Mouse (Mus musculus) hindbrain, embryonic 16.5 days (tissue): ENCODE data around the gene Ndufb10. TPM values are rescaled to one million over a fixed set of nuclear protein-coding genes. Genes with fewer than 3 reads are reported as not detected.

ENCODE experiments used
- ATAC-seq: fragments of 200-750 bp; cut with Nextera tagmentation; 2 replicates; pipeline ENCODE4 v1.8.0; 2017; ENCODE audit warnings: moderate TSS enrichment, moderate library complexity
- H3K27ac ChIP-seq: fragments of 300-500 bp; sonication (generic); 2 replicates; pipeline ENCODE4 v1.5.1; 2014; ENCODE audit warnings: low read depth, mild to moderate bottlenecking, control low read depth, low read length, moderate library complexity
- H3K27me3 ChIP-seq: fragments of 300-500 bp; sonication (generic); replicated peaks from 2 replicates; pipeline ENCODE4 v1.6.1; 2014; ENCODE audit warnings: low read length; ENCODE audit not compliant: control insufficient read depth, insufficient read depth
- H3K36me3 ChIP-seq: fragments of 300-500 bp; sonication (generic); 2 replicates; pipeline ENCODE4 v1.6.1; 2014; ENCODE audit warnings: mild to moderate bottlenecking, low read length, moderate library complexity, mixed read lengths; ENCODE audit not compliant: control insufficient read depth, insufficient read depth
- H3K4me1 ChIP-seq: fragments of 300-500 bp; sonication (generic); 2 replicates; pipeline ENCODE4 v1.6.1; 2014; ENCODE audit warnings: low read depth, low read length; ENCODE audit not compliant: control insufficient read depth, insufficient read depth
- H3K4me2 ChIP-seq: fragments of 300-500 bp; sonication (generic); 2 replicates; pipeline ENCODE4 v1.6.1; 2014; ENCODE audit warnings: mild to moderate bottlenecking, low read length, control low read depth, moderate library complexity
- H3K4me3 ChIP-seq: fragments of 300-500 bp; sonication (generic); 2 replicates; pipeline ENCODE4 v1.5.1; 2014; ENCODE audit warnings: mild to moderate bottlenecking, low read length, control low read depth, moderate library complexity
- H3K9ac ChIP-seq: fragments of 300-500 bp; sonication (generic); 2 replicates; pipeline ENCODE4 v1.6.1; 2014; ENCODE audit warnings: low read depth, mild to moderate bottlenecking, control low read depth, low read length, moderate library complexity
- H3K9me3 ChIP-seq: fragments of 300-500 bp; sonication (generic); 2 replicates; pipeline ENCODE4 v1.6.1; 2014; ENCODE audit warnings: mild to moderate bottlenecking, low read length, moderate library complexity; ENCODE audit not compliant: control insufficient read depth
- WGBS: fragments of 180-500 bp; shearing (Covaris S2); extraction: QIAGEN DNeasy Blood & Tissue Kit; methylation state at CpG from one replicate; pipeline ENCODE4 v1.1.7; 2014; 5-methylcytosine and 5-hydroxymethylcytosine counted together
- polyA plus RNA-seq: library from polyadenylated mRNA; unstranded; fragments of >200 nt; fragmentation: Nextera tagmentation; extraction: Ambion mirVana; gene quantifications from 2 replicates; pipeline ENCODE4 v1.2.1, GENCODE M21; 2015

Ndufb10 gene
- polyA plus RNA-seq, 1 experiment from 2014 or later: 307 TPM

- WGBS: 18% methylated on average over 4 of the region's 4 CpGs
- H3K9me3 ChIP-seq: no peaks in the 10 kb centered on the region
- no peak for ATAC-seq
- no peak overlapping the region for H3K4me2 ChIP-seq
- peaks cover 63% of the 10 kb centered on the region for H3K27me3 ChIP-seq
- peaks cover 11% of the 10 kb centered on the region for H3K4me1 ChIP-seq
- no peak overlapping the region for H3K27ac ChIP-seq
- H3K9ac ChIP-seq: no peak overlapping the region
- no peaks in the 10 kb centered on the region for H3K36me3 ChIP-seq
- no peak overlapping the region for H3K4me3 ChIP-seq
These were observed 27.2 kb upstream of the Ndufb10 start for GRCm38 (mm10) chr17:24751528-24751927.

- Histone ChIP-seq H3K4me1 (no peaks in the 10 kb centered on the region), H3K4me3 (no peak overlapping the region), H3K36me3 (no peaks in the 10 kb centered on the region), H3K27ac (no peak overlapping the region), H3K9me3 (no peaks in the 10 kb centered on the region), H3K27me3 (peaks cover 29% of the 10 kb centered on the region), H3K9ac (no peak overlapping the region), H3K4me2 (no peak overlapping the region)
- WGBS: 45% methylated on average over 4 of the region's 4 CpGs
- no peak for ATAC-seq
These were observed 22.7 kb upstream of the Ndufb10 start for GRCm38 (mm10) chr17:24746986-24747385.

DNA sequence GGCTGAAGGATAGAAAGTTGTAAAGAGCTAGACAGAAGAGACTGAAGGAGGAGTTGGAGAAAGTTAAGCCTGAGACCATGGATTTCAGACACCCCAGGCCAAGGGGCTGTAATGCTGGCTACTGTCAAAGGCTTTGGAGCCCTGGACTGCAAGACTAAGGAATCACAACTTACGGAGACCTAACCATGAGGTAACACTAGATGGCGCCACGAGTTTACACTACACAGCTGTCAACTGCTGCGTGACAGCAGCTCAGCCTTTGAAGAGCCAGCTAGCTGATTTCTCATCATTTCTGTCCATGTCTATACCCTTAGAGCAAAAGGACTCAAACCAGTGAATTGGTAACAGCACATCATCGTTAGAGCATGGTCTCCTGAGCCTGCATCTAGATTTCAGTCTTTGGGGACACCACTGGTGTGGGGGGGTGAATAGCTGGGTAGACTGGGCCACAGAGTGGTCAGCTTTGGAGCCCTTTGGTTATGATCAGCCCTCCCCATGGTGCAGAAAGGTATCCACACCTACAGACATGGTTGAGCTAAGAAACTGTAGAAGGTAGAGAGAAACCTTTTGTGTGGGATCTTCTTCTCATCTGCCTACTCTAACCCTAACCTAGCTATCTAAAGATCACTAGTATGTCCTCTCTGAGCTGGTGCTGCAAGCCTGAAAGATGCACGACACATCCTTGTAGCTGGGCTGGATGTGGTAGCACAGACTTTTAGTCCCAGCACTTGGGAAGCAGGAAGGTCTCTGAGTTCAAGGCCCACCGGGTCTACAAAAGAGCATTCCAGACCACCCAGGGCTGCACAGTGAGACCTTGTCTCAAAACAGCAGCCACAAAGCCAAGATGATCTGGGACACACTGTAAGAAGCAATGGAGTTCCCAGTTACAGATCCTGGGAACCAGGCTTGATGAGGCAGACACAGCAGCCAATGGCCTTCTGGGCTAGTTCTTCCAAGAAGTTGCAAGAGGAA lies 21.5 kb upstream of the Ndufb10 start:
- no peak overlapping the region for H3K4me3 ChIP-seq
- H3K36me3 ChIP-seq: no peaks in the 10 kb centered on the region
- no peaks in the 10 kb centered on the region for H3K4me1 ChIP-seq
- peak overlapping the region; percentile 18; the same call in 1 of the 2 replicates for H3K9ac ChIP-seq
- H3K27ac ChIP-seq: no peak overlapping the region
- no peaks in the 10 kb centered on the region for H3K9me3 ChIP-seq
- peaks cover 19% of the 10 kb centered on the region for H3K27me3 ChIP-seq
- H3K4me2 ChIP-seq: no peak overlapping the region
- 22% methylated on average over 7 of the region's 7 CpGs for WGBS
- ATAC-seq: peak; percentile 89

DNA sequence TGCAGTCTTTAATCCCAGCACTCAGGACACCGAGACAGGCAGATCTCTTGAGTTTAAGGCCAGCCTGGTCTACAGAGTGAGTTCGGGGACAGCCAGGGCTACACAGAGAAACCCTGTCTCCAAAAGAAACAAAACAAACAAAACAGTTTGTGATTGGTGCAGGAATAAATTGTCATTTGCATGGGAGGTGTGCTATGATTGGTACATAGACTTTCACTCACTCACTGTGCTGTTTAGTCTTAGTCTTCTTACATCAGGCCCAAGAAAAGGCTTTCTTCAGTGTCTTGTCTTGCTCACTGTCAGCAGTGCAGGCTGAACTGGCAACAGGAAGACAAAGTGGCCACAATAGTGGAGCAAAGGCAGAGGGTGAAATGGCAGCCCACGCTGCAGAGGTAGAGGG lies 20.1 kb upstream of the Ndufb10 start:
- Histone ChIP-seq H3K27ac (no peak overlapping the region), H3K9me3 (no peaks in the 10 kb centered on the region), H3K27me3 (peaks cover 7% of the 10 kb centered on the region), H3K9ac (no peak overlapping the region), H3K4me1 (no peaks in the 10 kb centered on the region), H3K4me3 (no peak overlapping the region), H3K36me3 (no peaks in the 10 kb centered on the region), H3K4me2 (no peak overlapping the region)
- no peak for ATAC-seq
- 80% methylated on average over 3 of the region's 3 CpGs for WGBS

DNA sequence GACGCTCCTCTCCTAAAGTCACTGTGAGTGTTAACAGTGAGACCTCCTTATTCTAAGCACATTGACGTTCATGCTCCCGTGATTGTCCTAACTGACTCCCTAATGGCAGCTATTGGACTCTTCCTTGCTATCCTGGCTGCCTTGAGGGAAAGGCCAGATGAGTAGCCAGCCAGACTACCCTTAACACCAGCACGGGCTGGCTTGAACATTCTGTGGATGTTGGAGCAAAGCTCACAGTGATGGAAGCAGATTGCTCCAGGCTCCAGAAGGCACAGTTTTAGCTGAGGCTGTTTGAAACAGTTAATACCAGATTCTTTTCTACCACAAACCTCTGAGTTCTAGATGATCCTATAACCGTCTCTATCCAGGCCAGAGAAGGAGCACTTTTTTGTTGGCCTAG lies 19.6 kb upstream of the Ndufb10 start:
- Histone ChIP-seq H3K9ac (no peak overlapping the region), H3K4me1 (no peaks in the 10 kb centered on the region), H3K27ac (no peak overlapping the region), H3K4me3 (no peak overlapping the region), H3K27me3 (peaks cover 3% of the 10 kb centered on the region), H3K4me2 (no peak overlapping the region), H3K36me3 (no peaks in the 10 kb centered on the region), H3K9me3 (no peaks in the 10 kb centered on the region)
- ATAC-seq: no peak
- WGBS: 76% methylated on average over 5 of the region's 5 CpGs

DNA sequence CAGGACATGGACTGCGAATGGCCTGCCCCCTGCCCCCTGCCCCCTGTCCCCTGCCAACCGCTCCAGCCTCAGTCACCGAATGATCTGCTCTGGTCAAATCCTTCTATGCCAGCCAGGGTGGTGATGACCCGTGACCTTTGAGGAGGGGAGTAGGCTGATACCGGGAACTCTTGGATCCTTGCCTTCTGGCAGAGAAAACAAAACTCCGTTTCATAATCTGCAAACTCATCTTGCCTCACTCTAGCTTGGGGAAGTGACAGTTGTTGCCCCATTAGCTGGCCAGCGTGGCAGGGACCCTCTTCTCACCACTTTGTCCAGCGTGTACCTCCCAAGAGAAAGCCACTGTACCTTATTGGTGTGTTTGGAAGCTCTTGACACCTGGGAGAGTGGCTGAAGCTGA lies 18.0 kb upstream of the Ndufb10 start:
- peaks cover 4% of the 10 kb centered on the region for H3K4me1 ChIP-seq
- H3K4me3 ChIP-seq: no peak overlapping the region
- no peaks in the 10 kb centered on the region for H3K9me3 ChIP-seq
- H3K27me3 ChIP-seq: peaks cover 2% of the 10 kb centered on the region; the same call in 1 of the 2 replicates
- no peak overlapping the region for H3K27ac ChIP-seq
- 78% methylated on average over 8 of the region's 8 CpGs for WGBS
- H3K9ac ChIP-seq: no peak overlapping the region
- no peaks in the 10 kb centered on the region for H3K36me3 ChIP-seq
- H3K4me2 ChIP-seq: no peak overlapping the region
- no peak for ATAC-seq

DNA sequence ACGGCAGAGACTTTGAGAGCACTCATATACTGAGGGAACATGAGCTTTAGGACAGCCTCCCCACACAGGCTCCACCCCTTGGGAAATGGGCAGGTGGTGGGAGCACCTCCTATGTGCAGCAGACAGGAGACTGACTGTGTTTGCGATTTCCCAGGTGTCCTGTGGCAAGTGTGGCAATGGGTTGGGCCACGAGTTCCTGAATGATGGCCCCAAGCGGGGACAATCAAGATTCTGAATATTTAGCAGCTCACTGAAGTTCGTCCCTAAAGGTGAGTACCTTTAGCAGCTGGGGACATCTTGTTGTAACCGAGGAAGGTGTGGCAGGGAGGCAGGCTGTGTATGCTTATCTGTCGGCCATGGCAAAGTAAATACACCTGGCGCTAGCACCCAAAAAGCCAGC lies 15.6 kb upstream of the Ndufb10 start:
- ATAC-seq: no peak
- H3K4me1 ChIP-seq: peaks cover 15% of the 10 kb centered on the region
- H3K9ac ChIP-seq: no peak overlapping the region
- WGBS: 87% methylated on average over 8 of the region's 8 CpGs
- H3K9me3 ChIP-seq: no peaks in the 10 kb centered on the region
- H3K4me3 ChIP-seq: no peak overlapping the region
- H3K36me3 ChIP-seq: no peaks in the 10 kb centered on the region
- H3K4me2 ChIP-seq: no peak overlapping the region
- H3K27ac ChIP-seq: no peak overlapping the region
- H3K27me3 ChIP-seq: no peaks in the 10 kb centered on the region

GRCm38 (mm10) chr17:24738238-24738637 lies 14.0 kb upstream of the Ndufb10 start:
- Histone ChIP-seq H3K9me3 (no peaks in the 10 kb centered on the region), H3K4me2 (no peak overlapping the region), H3K4me1 (peaks cover 15% of the 10 kb centered on the region), H3K9ac (no peak overlapping the region), H3K27me3 (peaks cover 2% of the 10 kb centered on the region; the same call in 1 of the 2 replicates), H3K27ac (no peak overlapping the region), H3K4me3 (no peak overlapping the region), H3K36me3 (no peaks in the 10 kb centered on the region)
- no peak for ATAC-seq
- WGBS: 85% methylated on average over 4 of the region's 4 CpGs

GRCm38 (mm10) chr17:24737135-24737810 lies 13.0 kb upstream of the Ndufb10 start:
- H3K4me1 ChIP-seq: peaks cover 15% of the 10 kb centered on the region
- H3K36me3 ChIP-seq: no peaks in the 10 kb centered on the region
- H3K4me3 ChIP-seq: peak overlapping the region; percentile 55
- peak overlapping the region; percentile 94 for H3K4me2 ChIP-seq
- peak overlapping the region; percentile 71 for H3K9ac ChIP-seq
- H3K9me3 ChIP-seq: no peaks in the 10 kb centered on the region
- H3K27ac ChIP-seq: no peak overlapping the region
- peaks cover 2% of the 10 kb centered on the region; the same call in 1 of the 2 replicates for H3K27me3 ChIP-seq
- no peak for ATAC-seq
- 24% methylated on average over 8 of the region's 8 CpGs for WGBS
